Mouse (Mus musculus) MEL (cell line): ENCODE measurements around the gene Acsl3.

ENCODE experiments used
- CTCF ChIP-seq, 3 experiments: IDR thresholded peaks in 2 of 3; conservative IDR thresholded peaks in 1 of 3; 2 replicates each; pipeline ENCODE4 v1.5.1; 2011 to 2012; ENCODE audit warnings: low read length in 3 of 3, low read depth in 2 of 3, mild to moderate bottlenecking in 2 of 3, improper control_type of control experiment in 1 of 3, inconsistent platforms in 1 of 3, mixed read lengths in 1 of 3, moderate library complexity in 1 of 3; ENCODE audit not compliant: control insufficient read depth in 1 of 3, insufficient read depth in 1 of 3, poor library complexity in 1 of 3, severe bottlenecking in 1 of 3
- GATA1 ChIP-seq: IDR thresholded peaks from 2 replicates; pipeline ENCODE4 v1.6.1; 2011; ENCODE audit warnings: low read depth, low read length, improper control_type of control experiment
- MAFK ChIP-seq: IDR thresholded peaks from 2 replicates; pipeline ENCODE4 v1.6.1; 2011; ENCODE audit warnings: low read depth, mild to moderate bottlenecking, low read length, improper control_type of control experiment, borderline replicate concordance
- MAZ ChIP-seq: IDR thresholded peaks from 2 replicates; pipeline ENCODE4 v1.6.1; 2012; ENCODE audit warnings: low read depth, mild to moderate bottlenecking, inconsistent platforms, low read length, improper control_type of control experiment
- NRF1 ChIP-seq: IDR thresholded peaks from 2 replicates; pipeline ENCODE4 v1.6.1; 2014; ENCODE audit warnings: low read depth, mild to moderate bottlenecking, inconsistent platforms, low read length, improper control_type of control experiment, moderate library complexity; ENCODE audit not compliant: poor library complexity, insufficient read depth, severe bottlenecking
- POLR2A ChIP-seq, 2 experiments: IDR thresholded peaks; 2 replicates each; pipeline ENCODE4 v1.6.1; 2011 to 2012; ENCODE audit warnings: low read length in 2 of 2, mild to moderate bottlenecking in 2 of 2, control low read depth in 1 of 2, improper control_type of control experiment in 1 of 2, low read depth in 1 of 2, moderate library complexity in 1 of 2; ENCODE audit not compliant: control insufficient read depth in 1 of 2, insufficient read depth in 1 of 2, poor library complexity in 1 of 2
- POLR2AphosphoS2 ChIP-seq: IDR thresholded peaks from 2 replicates; pipeline ENCODE4 v1.6.1; 2011; ENCODE audit warnings: low read length, improper control_type of control experiment
- RAD21 ChIP-seq: IDR thresholded peaks from 2 replicates; pipeline ENCODE4 v1.6.1; 2011; ENCODE audit warnings: mild to moderate bottlenecking, low read depth, low read length, improper control_type of control experiment
- RCOR1 ChIP-seq: IDR thresholded peaks from 2 replicates; pipeline ENCODE4 v1.6.1; 2012; ENCODE audit warnings: low read depth, mild to moderate bottlenecking, inconsistent platforms, low read length, improper control_type of control experiment
- SMC3 ChIP-seq: IDR thresholded peaks from 2 replicates; pipeline ENCODE4 v1.6.1; 2011; ENCODE audit warnings: low read depth, low read length, improper control_type of control experiment
- TAL1 ChIP-seq: IDR thresholded peaks from 2 replicates; pipeline ENCODE4 v1.6.1; 2012; ENCODE audit warnings: mild to moderate bottlenecking, inconsistent platforms, low read length, moderate library complexity, mixed read lengths
- USF1 ChIP-seq: IDR thresholded peaks from 2 replicates; pipeline ENCODE4 v1.6.1; 2014; ENCODE audit warnings: low read depth, mild to moderate bottlenecking, inconsistent platforms, low read length, improper control_type of control experiment, moderate library complexity

DNA sequence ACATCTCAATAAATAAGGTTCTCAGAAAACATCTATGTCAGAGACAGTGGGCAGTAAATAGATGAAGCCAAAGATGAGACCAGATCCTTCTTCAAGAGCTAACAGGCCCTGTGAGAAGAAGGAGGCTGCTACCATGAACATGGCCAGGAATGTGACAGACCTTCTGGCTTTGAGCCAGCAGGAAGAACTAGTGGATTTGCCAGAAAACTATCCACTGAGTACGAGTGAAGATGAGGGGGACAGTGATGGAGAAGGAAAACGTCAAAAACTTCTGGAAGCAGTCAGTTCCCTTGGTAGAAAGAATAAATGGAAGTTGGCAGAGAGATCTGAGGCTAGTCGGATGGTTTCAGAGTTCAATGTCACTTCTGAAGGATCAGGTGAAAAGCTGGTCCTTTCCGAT, 6.7 kb downstream of the Acsl3 start:
- no peak for TF ChIP-seq CTCF (IDR thresholded peaks at IDR 0.05 in 2 of 3, conservative IDR thresholded peaks at IDR 0.05 in 1 of 3; ENCODE audit: control insufficient read depth in 1 of 3, insufficient read depth in 1 of 3, low read depth in 2 of 3, low read length in 3 of 3, poor library complexity in 1 of 3, severe bottlenecking in 1 of 3)
- no peak for TF ChIP-seq USF1
- no peak for TF ChIP-seq MAFK
- no peak for TF ChIP-seq RAD21
- TF ChIP-seq POLR2AphosphoS2 = no peak
- TF ChIP-seq RCOR1 = no peak
- TF ChIP-seq POLR2A (IDR thresholded peaks at IDR 0.05; ENCODE audit: control insufficient read depth in 1 of 2, insufficient read depth in 1 of 2, low read depth in 1 of 2, low read length in 2 of 2, poor library complexity in 1 of 2) = no peak
- no peak for TF ChIP-seq MAZ
- no peak for TF ChIP-seq GATA1
- no peak for TF ChIP-seq TAL1
- TF ChIP-seq NRF1 = no peak
- no peak for TF ChIP-seq SMC3
